Mouse (Mus musculus): ENCODE results near the gene Retreg3. TPM values are rescaled to one million over a fixed set of nuclear protein-coding genes. Genes with fewer than 3 reads are reported as not detected.
"Not testable (repeated sequence)": the region's sequence is repeated elsewhere in the genome, so short reads cannot be mapped to it uniquely, and the experiment has no call there.

Retreg3 gene
- polyA plus RNA-seq, 1 experiment from 2014 or later, result 7.2 TPM

DNA sequence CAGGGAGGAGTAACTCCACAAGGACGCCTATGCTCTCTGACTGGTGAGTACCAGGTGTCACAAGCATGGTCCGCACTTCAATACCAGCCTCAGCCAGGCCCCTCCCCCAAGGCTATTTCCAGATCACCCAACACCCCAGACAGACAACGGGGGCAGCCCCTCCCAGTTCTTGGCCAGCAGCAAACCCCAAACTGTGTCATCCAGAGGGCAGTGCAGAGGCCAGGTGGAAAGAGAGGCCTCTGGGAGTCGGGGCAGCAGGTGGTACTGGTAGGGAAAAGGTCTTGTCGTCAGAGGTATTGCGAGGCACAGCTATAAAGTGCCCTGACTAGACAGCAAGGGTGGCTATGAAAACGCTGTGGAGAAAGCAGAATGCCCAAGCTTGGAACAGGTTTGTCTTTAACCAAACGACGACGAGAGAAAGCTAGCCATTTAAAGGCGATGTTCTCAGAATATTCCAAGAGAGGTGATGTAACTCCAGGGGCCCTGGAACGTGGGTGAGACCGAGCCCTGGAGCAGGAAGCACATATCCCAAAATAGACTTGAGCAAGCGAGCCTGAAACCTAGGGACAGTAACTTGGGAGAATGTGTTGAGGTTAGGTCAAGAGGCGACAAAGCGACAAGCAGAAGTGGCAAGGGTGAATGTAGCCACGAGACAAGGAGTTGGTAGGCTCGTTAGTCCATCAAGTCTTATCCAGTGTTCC, 10.5 kb upstream of the Retreg3 start:
- no peak for DNase-seq (ENCODE audit: low spot score)
- peaks cover 18% of the 10 kb centered on the region for H3K36me3 ChIP-seq (ENCODE audit: control insufficient read depth, insufficient read depth, low read length)
- H3K9me3 ChIP-seq (ENCODE audit: control insufficient read depth, low read length), result 0 out of 2 replicates have a peak, but pooled peaks cover 4% of the 10 kb centered on the region
- ATAC-seq (replicated peaks; ENCODE audit: low FRiP score, low TSS enrichment, low read depth), result no peak
- no peak overlapping the region for H3K4me2 ChIP-seq (ENCODE audit: low read length)
- no peak overlapping the region for H3K27ac ChIP-seq (ENCODE audit: low read depth)
- peaks cover 4% of the 10 kb centered on the region; the same call in 1 of the 2 replicates for H3K4me1 ChIP-seq (replicated peaks; ENCODE audit: control insufficient read depth, insufficient read depth, low read length)
- no peak overlapping the region for H3K4me3 ChIP-seq (ENCODE audit: low read depth, low read length)
- WGBS, result 41% methylated on average over 18 of the region's 18 CpGs
- H3K9ac ChIP-seq (ENCODE audit: low read length), result no peak overlapping the region
- H3K27me3 ChIP-seq (replicated peaks; ENCODE audit: control insufficient read depth, insufficient read depth, low read length), result no peaks in the 10 kb centered on the region

GRCm38 (mm10) chr11:101128996-101129577, 9.4 kb upstream of the Retreg3 start:
- no peak overlapping the region for H3K27ac ChIP-seq (ENCODE audit: low read depth)
- ATAC-seq (replicated peaks; ENCODE audit: low FRiP score, low TSS enrichment, low read depth) (no peak), DNase-seq (ENCODE audit: low spot score) (no peak)
- H3K27me3 ChIP-seq (replicated peaks; ENCODE audit: control insufficient read depth, insufficient read depth, low read length), result no peaks in the 10 kb centered on the region
- no peak overlapping the region for H3K9ac ChIP-seq (ENCODE audit: low read length)
- H3K4me2 ChIP-seq (ENCODE audit: low read length), result no peak overlapping the region
- 0 out of 2 replicates have a peak, but pooled peaks cover 4% of the 10 kb centered on the region for H3K9me3 ChIP-seq (ENCODE audit: control insufficient read depth, low read length)
- peaks cover 4% of the 10 kb centered on the region; the same call in 1 of the 2 replicates for H3K4me1 ChIP-seq (replicated peaks; ENCODE audit: control insufficient read depth, insufficient read depth, low read length)
- H3K4me3 ChIP-seq (ENCODE audit: low read depth, low read length), result no peak overlapping the region
- peaks cover 23% of the 10 kb centered on the region for H3K36me3 ChIP-seq (ENCODE audit: control insufficient read depth, insufficient read depth, low read length)
- 84% methylated on average over 11 of the region's 11 CpGs for WGBS

GRCm38 (mm10) chr11:101127075-101127474, 7.4 kb upstream of the Retreg3 start:
- DNase-seq (ENCODE audit: low spot score) (no peak), ATAC-seq (replicated peaks; ENCODE audit: low FRiP score, low TSS enrichment, low read depth) (no peak)
- Histone ChIP-seq H3K27me3 (replicated peaks; ENCODE audit: control insufficient read depth, insufficient read depth, low read length) (no peaks in the 10 kb centered on the region), H3K27ac (ENCODE audit: low read depth) (no peak overlapping the region), H3K9ac (ENCODE audit: low read length) (no peak overlapping the region), H3K36me3 (ENCODE audit: control insufficient read depth, insufficient read depth, low read length) (peaks cover 41% of the 10 kb centered on the region), H3K9me3 (ENCODE audit: control insufficient read depth, low read length) (0 out of 2 replicates have a peak, but pooled peaks cover 4% of the 10 kb centered on the region), H3K4me3 (ENCODE audit: low read depth, low read length) (no peak overlapping the region), H3K4me2 (ENCODE audit: low read length) (no peak overlapping the region), H3K4me1 (replicated peaks; ENCODE audit: control insufficient read depth, insufficient read depth, low read length) (peaks cover 4% of the 10 kb centered on the region; the same call in 1 of the 2 replicates)
- 56% methylated on average over 1 of the region's 1 CpGs for WGBS

GRCm38 (mm10) chr11:101125008-101125407, 5.3 kb upstream of the Retreg3 start:
- H3K36me3 ChIP-seq (ENCODE audit: control insufficient read depth, insufficient read depth, low read length), result peaks cover 41% of the 10 kb centered on the region
- H3K4me1 ChIP-seq (replicated peaks; ENCODE audit: control insufficient read depth, insufficient read depth, low read length); DNase-seq (ENCODE audit: low spot score); H3K9ac ChIP-seq (ENCODE audit: low read length); H3K27ac ChIP-seq (ENCODE audit: low read depth); H3K9me3 ChIP-seq (ENCODE audit: control insufficient read depth, low read length); H3K27me3 ChIP-seq (replicated peaks; ENCODE audit: control insufficient read depth, insufficient read depth, low read length); ATAC-seq (replicated peaks; ENCODE audit: low FRiP score, low TSS enrichment, low read depth); H3K4me3 ChIP-seq (ENCODE audit: low read depth, low read length); H3K4me2 ChIP-seq (ENCODE audit: low read length): not testable (repeated sequence)
- 94% methylated on average over 9 of the region's 9 CpGs for WGBS

DNA sequence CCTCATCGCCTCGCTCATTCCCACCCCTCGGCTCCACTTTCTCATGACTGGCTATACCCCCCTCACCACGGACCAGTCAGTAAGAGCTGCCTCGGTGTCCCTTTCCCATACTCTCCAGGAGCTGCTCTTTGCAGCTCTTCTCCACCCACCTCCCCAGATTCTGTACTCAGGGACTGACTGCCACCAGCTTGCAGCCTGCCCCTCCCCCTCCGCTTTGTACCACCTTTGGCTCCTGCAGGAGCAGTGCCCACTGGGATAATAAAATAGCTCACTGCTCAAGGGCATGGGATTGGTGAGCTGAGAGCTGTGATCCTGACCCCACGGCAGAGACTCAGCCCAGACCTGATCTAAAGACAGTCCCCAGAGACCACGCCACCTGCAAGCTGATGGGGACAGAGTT, 4.8 kb upstream of the Retreg3 start:
- not testable (repeated sequence) for H3K4me1 ChIP-seq (replicated peaks; ENCODE audit: control insufficient read depth, insufficient read depth, low read length); H3K27me3 ChIP-seq (replicated peaks; ENCODE audit: control insufficient read depth, insufficient read depth, low read length)
- peaks cover 41% of the 10 kb centered on the region for H3K36me3 ChIP-seq (ENCODE audit: control insufficient read depth, insufficient read depth, low read length)

DNA sequence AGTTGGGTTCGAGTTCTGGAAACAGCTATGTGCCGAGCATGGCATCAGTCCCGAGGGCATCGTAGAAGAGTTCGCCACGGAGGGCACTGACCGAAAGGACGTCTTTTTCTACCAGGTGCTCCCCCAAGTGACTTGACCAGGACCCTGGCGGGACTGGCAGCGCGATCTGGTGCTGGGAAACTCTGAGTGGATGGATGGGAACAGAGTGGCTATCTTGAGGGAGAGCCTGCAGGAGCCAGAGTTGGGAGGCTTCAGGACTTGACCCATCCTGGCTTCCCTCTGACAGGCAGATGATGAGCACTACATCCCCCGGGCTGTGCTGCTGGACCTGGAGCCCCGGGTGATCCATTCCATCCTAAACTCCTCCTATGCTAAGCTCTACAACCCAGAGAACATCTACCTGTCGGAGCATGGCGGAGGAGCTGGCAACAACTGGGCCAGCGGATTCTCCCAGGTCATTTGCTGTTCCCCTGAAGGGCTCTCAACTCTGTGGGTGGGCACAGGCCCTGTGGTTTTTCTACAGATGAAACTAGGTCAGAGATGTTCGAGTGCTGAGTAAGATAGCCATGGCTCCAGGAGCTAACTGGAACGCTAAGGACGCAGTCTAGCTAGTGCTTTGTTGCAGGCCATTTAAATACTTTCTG, 974 bp upstream of the Retreg3 start:
- ATAC-seq (replicated peaks; ENCODE audit: low FRiP score, low TSS enrichment, low read depth) (no peak), DNase-seq (ENCODE audit: low spot score) (no peak)
- H3K4me3 ChIP-seq (ENCODE audit: low read depth, low read length), result peak overlapping the region; percentile 95
- WGBS, result 27% methylated on average over 19 of the region's 19 CpGs
- peaks cover 35% of the 10 kb centered on the region for H3K36me3 ChIP-seq (ENCODE audit: control insufficient read depth, insufficient read depth, low read length)
- peak overlapping the region; percentile 79 for H3K9ac ChIP-seq (ENCODE audit: low read length)
- H3K9me3 ChIP-seq (ENCODE audit: control insufficient read depth, low read length), result no peaks in the 10 kb centered on the region
- H3K4me1 ChIP-seq (replicated peaks; ENCODE audit: control insufficient read depth, insufficient read depth, low read length), result peaks cover 20% of the 10 kb centered on the region
- peak overlapping the region; percentile 77 for H3K4me2 ChIP-seq (ENCODE audit: low read length)
- H3K27me3 ChIP-seq (replicated peaks; ENCODE audit: control insufficient read depth, insufficient read depth, low read length), result no peaks in the 10 kb centered on the region
- peak overlapping the region; percentile 79 for H3K27ac ChIP-seq (ENCODE audit: low read depth)

More for the DNA sequence above, 4.8 kb upstream of the Retreg3 start:
- H3K27ac ChIP-seq (ENCODE audit: low read depth); H3K9me3 ChIP-seq (ENCODE audit: control insufficient read depth, low read length); H3K9ac ChIP-seq (ENCODE audit: low read length); H3K4me2 ChIP-seq (ENCODE audit: low read length); H3K4me3 ChIP-seq (ENCODE audit: low read depth, low read length); DNase-seq (ENCODE audit: low spot score); ATAC-seq (replicated peaks; ENCODE audit: low FRiP score, low TSS enrichment, low read depth): not testable (repeated sequence)
- WGBS, result 94% methylated on average over 8 of the region's 8 CpGs

GRCm38 (mm10) chr11:101119131-101119760, 447 bp downstream of the Retreg3 start:
- Histone ChIP-seq H3K4me2 (ENCODE audit: low read length) (peak overlapping the region; percentile 94), H3K27ac (ENCODE audit: low read depth) (peak overlapping the region; percentile 24), H3K4me1 (replicated peaks; ENCODE audit: control insufficient read depth, insufficient read depth, low read length) (peaks cover 20% of the 10 kb centered on the region), H3K27me3 (replicated peaks; ENCODE audit: control insufficient read depth, insufficient read depth, low read length) (no peaks in the 10 kb centered on the region), H3K4me3 (ENCODE audit: low read depth, low read length) (peak overlapping the region; percentile 95), H3K36me3 (ENCODE audit: control insufficient read depth, insufficient read depth, low read length) (peaks cover 26% of the 10 kb centered on the region), H3K9ac (ENCODE audit: low read length) (peak overlapping the region; percentile 73), H3K9me3 (ENCODE audit: control insufficient read depth, low read length) (no peaks in the 10 kb centered on the region)
- DNase-seq (ENCODE audit: low spot score), result peak; percentile 60
- 1% methylated on average over 39 of the region's 39 CpGs for WGBS
- peak; percentile 79 for ATAC-seq (replicated peaks; ENCODE audit: low FRiP score, low TSS enrichment, low read depth)

DNA sequence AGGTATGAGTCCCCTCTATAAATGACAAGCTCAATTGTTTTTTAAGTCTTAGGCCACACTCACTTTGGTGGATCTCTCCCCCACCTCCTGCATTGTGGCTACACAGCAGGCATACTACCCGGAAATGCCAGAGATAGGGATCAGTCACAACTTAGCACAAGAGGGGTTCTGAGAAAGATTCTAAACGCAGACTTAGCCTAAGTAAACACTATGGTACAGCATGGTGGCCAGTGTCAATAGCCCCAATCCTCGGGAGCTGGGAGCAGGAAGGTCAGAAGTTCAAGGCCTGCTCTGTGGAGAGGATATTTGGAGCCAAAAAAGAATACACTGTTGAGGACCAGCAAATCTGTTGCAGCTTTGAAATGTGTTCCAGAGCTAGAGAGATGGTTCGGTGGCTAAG, 1.6 kb downstream of the Retreg3 start:
- Histone ChIP-seq H3K9me3 (ENCODE audit: control insufficient read depth, low read length) (no peaks in the 10 kb centered on the region), H3K4me2 (ENCODE audit: low read length) (peak overlapping the region; percentile 94), H3K27me3 (replicated peaks; ENCODE audit: control insufficient read depth, insufficient read depth, low read length) (no peaks in the 10 kb centered on the region), H3K9ac (ENCODE audit: low read length) (peak overlapping the region; percentile 73; the same call in 1 of the 2 replicates), H3K36me3 (ENCODE audit: control insufficient read depth, insufficient read depth, low read length) (peaks cover 16% of the 10 kb centered on the region), H3K4me3 (ENCODE audit: low read depth, low read length) (peak overlapping the region; percentile 95), H3K27ac (ENCODE audit: low read depth) (no peak overlapping the region), H3K4me1 (replicated peaks; ENCODE audit: control insufficient read depth, insufficient read depth, low read length) (peaks cover 20% of the 10 kb centered on the region)
- WGBS, result 26% methylated on average over 4 of the region's 4 CpGs
- DNase-seq (ENCODE audit: low spot score), result no peak
- ATAC-seq (replicated peaks; ENCODE audit: low FRiP score, low TSS enrichment, low read depth), result no peak

Data from intestine, embryonic 14.5 days (tissue).